Mouse (Mus musculus) naive thymus-derived CD4-positive, alpha-beta T cell, adult 5 months (primary cell): ENCODE data around the gene Tmprss11g. TPM values are rescaled to one million over a fixed set of nuclear protein-coding genes. Genes with fewer than 3 reads are reported as not detected.

Experiments used
- polyA plus RNA-seq: library from polyadenylated mRNA; unstranded; fragments of 100-300 nt; shearing (Covaris generic); gene quantifications from one replicate; pipeline ENCODE4 v1.2.1, GENCODE M21; 2017

Gene Tmprss11g
- not detected for polyA plus RNA-seq

GRCm38 (mm10) chr5:86518500-86518899, at the start of gene Tmprss11g:
TSS of gene Tmprss11g (minus strand) at chr5:86518600.

GRCm38 (mm10) chr5:86468890-86469289, 49.5 kb downstream of the Tmprss11g start, which contains the start of gene Tmprss11a:
TSS of gene Tmprss11a (minus strand) at chr5:86468990.

Other genes with a start within 250 kb of the Tmprss11g start
- gene Tmprss11c, start 229.3 kb downstream of the Tmprss11g start, polyA plus RNA-seq = not detected
- gene Tmprss11d, start 145.2 kb downstream of the Tmprss11g start, polyA plus RNA-seq = not detected
- 0.26 TPM for gene Tmprss11a, start 49.6 kb downstream of the Tmprss11g start, polyA plus RNA-seq
- gene Tmprss11f, start 113.8 kb upstream of the Tmprss11g start, polyA plus RNA-seq = 0.10 TPM
- not detected for gene Tmprss11b, start 157.8 kb upstream of the Tmprss11g start, polyA plus RNA-seq
- 0.14 TPM for gene Tmprss11e, start 227.2 kb upstream of the Tmprss11g start, polyA plus RNA-seq